8 mouse cellular contexts compared by ENCODE assay signal in the genomic region with DNA sequence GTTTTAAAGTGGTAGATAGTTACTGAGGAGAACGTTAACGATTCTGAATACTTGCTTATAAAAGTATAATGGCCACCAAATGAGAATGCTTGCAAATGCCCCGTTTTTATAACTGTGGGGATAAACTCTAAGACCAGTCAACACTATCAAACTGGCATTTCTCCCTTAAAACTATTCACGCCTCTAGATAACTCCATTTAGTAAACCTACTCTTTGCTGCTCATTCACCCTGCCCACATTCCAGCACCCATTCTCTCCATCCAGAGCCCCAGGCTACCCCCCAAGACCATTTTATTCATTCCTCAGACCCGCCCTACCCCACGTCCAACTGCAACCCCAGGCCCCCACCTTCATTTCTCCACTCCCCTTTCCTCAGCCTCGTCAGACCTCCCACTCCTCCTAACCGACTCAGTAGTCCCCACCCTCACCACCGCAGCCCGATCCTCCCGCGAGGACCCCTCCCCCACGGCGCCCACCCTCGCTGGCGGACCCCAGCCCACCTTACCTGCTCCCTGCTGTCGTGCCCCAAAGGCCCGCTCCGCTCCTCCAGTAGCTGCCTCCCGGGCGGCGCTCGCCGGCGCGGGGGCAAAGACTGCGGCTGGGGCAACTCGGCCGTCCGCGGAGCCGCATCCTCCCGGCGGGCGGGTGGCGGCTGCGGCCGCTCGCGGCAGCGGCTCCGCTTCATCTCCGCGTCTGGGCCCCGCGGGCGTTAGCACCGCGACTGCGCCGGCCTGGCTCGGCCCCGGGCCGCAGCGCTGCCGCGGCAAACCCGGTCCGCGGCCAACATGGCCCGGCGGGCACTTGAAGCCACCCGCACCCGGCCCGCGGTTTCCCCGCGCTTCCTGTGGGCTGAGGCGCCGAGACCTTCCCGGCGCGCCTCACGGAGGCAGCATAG. TPM values are rescaled to one million over a fixed set of nuclear protein-coding genes. Genes with fewer than 3 reads are reported as not detected.
A peak's percentile ranks its signal among the peaks of the same experiment; 100 is the strongest.
DNase-seq lines count a peak whose midpoint lies in the region; ATAC-seq lines count a peak whose summit lies in the region.

No protein-coding gene starts in this region.

- peak; percentile 6 to 15 for DNase-seq in CD8-positive naive resting alpha-beta T cell, adult 2 months (ENCODE audit: low read depth in 2 of 2, low spot score in 2 of 2)
- peak; percentile 55 for DNase-seq in adrenal gland, postnatal 14 days
- peak; percentile 68 for DNase-seq in forebrain, embryonic 10.5 days (ENCODE audit: extremely low spot score, low spot score)
- peak; percentile 6 to 11 for DNase-seq in layer of hippocampus, adult 8-10 months (ENCODE audit: low spot score in 2 of 2)
- DNase-seq in lung, postnatal 10 days, result peak; percentile 46
- peak; percentile 30 for DNase-seq in right cerebral cortex, adult 18-20 months
- peak; percentile 23 to 29 for DNase-seq in urinary bladder, postnatal 36 days (ENCODE audit: low spot score in 2 of 2)

- H3K4me2 ChIP-seq in heart, embryonic 16.5 days (ENCODE audit: low read depth, low read length), result peak overlapping the region; percentile 69

- H3K27me3 ChIP-seq in forebrain, embryonic 10.5 days (ENCODE audit: poor library complexity, severe bottlenecking), result no peaks in the 10 kb centered on the region
- no peaks in the 10 kb centered on the region for H3K27me3 ChIP-seq in heart, embryonic 16.5 days (ENCODE audit: control insufficient read depth, insufficient read depth, low read length)

- no peaks in the 10 kb centered on the region for H3K36me3 ChIP-seq in forebrain, embryonic 10.5 days (replicated peaks)
- no peaks in the 10 kb centered on the region for H3K36me3 ChIP-seq in heart, embryonic 16.5 days (ENCODE audit: control insufficient read depth, insufficient read depth)

- no peaks in the 10 kb centered on the region for H3K9me3 ChIP-seq in forebrain, embryonic 10.5 days
- peaks cover 6% of the 10 kb centered on the region for H3K9me3 ChIP-seq in heart, embryonic 16.5 days (replicated peaks; ENCODE audit: control insufficient read depth, low read length)

- H3K4me3 ChIP-seq in forebrain, embryonic 10.5 days, result peak overlapping the region; percentile 97
- peak overlapping the region; percentile 99 for H3K4me3 ChIP-seq in heart, embryonic 16.5 days (ENCODE audit: low read length)

- WGBS in forebrain, embryonic 10.5 days, result 1% methylated on average over 74 of the region's 74 CpGs
- under 1% methylated on average over 73 of the region's 74 CpGs for WGBS in heart, embryonic 16.5 days

- peak; percentile 53 for ATAC-seq in heart, embryonic 16.5 days (replicated peaks; ENCODE audit: extremely low read depth, insufficient read depth, low FRiP score)

- H3K4me1 ChIP-seq in forebrain, embryonic 10.5 days, result peaks cover 27% of the 10 kb centered on the region
- peaks cover 21% of the 10 kb centered on the region for H3K4me1 ChIP-seq in heart, embryonic 16.5 days (ENCODE audit: control insufficient read depth, insufficient read depth, low read length)

- peak overlapping the region; percentile 97 for H3K9ac ChIP-seq in heart, embryonic 16.5 days (ENCODE audit: low read length)

- peak overlapping the region; percentile 96 for H3K27ac ChIP-seq in forebrain, embryonic 10.5 days
- peak overlapping the region; percentile 90 for H3K27ac ChIP-seq in heart, embryonic 16.5 days (ENCODE audit: low read length)

RNA-seq across cellular contexts. Expression of a gene that starts 0.5 kb away (rescaled TPM):
- total RNA-seq in adrenal gland, postnatal 14 days (2021), result 38.9 and 44.3 TPM in 2 replicates
- 15.4 and 15.9 TPM in 2 replicates for polyA plus RNA-seq in forebrain, embryonic 10.5 days (2016; fragmentation: Nextera tagmentation; extraction: Ambion mirVana)
- 16.3 TPM in 2 replicates for polyA plus RNA-seq in heart, embryonic 16.5 days (2015; fragmentation: Nextera tagmentation; extraction: Ambion mirVana)
- 100 to 1,000 TPM in 2 of 4 experiments, 10 to 100 TPM in 2; 80.6 to 106 (median 96.1) TPM for total RNA-seq in layer of hippocampus, adult 8-10 months (2022)

RNA-seq across cellular contexts. Expression of a gene that starts 43.9 kb away (rescaled TPM):
- 13.2 and 14.5 TPM in 2 replicates for total RNA-seq in adrenal gland, postnatal 14 days (2021)
- 19.7 and 22.9 TPM in 2 replicates for polyA plus RNA-seq in forebrain, embryonic 10.5 days (2016; fragmentation: Nextera tagmentation; extraction: Ambion mirVana)
- polyA plus RNA-seq in heart, embryonic 16.5 days (2015; fragmentation: Nextera tagmentation; extraction: Ambion mirVana), result 16.2 and 16.3 TPM in 2 replicates
- total RNA-seq in layer of hippocampus, adult 8-10 months (2022), result 10 to 100 TPM; 18.1 to 19.8 (median 19.0) TPM

Comparison
In these comparisons a context has a peak if more than half of its experiments do, and no peak if none do; other contexts are left out.
1. Peak in every context shown above with its lines: DNase-seq, ATAC-seq, H3K4me3 ChIP-seq and H3K27ac ChIP-seq.
2. DNase-seq: peak in every context shown above with its lines; median percentile 68 in forebrain, embryonic 10.5 days; 55 in adrenal gland, postnatal 14 days; 46 in lung, postnatal 10 days; 30 in right cerebral cortex, adult 18-20 months; 26 in urinary bladder, postnatal 36 days; 10 in CD8-positive naive resting alpha-beta T cell, adult 2 months; 8 in layer of hippocampus, adult 8-10 months.